Mouse (Mus musculus) small intestine, adult 2 months (tissue): ENCODE measurements around the gene C130050O18Rik.

Source experiments
- CTCF ChIP-seq: fragments of 200-500 bp; IDR thresholded peaks from 2 replicates; pipeline ENCODE4 v1.5.1; 2012; ENCODE audit warnings: low read depth, mild to moderate bottlenecking, control low read depth, inconsistent platforms, low read length, moderate library complexity, mixed read lengths; ENCODE audit not compliant: insufficient replicate concordance, insufficient read length; ENCODE audit errors: extremely low read depth
- POLR2A ChIP-seq: fragments of 200-500 bp; IDR thresholded peaks from 2 replicates; pipeline ENCODE4 v1.6.1; 2012; ENCODE audit warnings: low read depth, mild to moderate bottlenecking, control low read depth, inconsistent platforms, low read length, moderate library complexity

DNA sequence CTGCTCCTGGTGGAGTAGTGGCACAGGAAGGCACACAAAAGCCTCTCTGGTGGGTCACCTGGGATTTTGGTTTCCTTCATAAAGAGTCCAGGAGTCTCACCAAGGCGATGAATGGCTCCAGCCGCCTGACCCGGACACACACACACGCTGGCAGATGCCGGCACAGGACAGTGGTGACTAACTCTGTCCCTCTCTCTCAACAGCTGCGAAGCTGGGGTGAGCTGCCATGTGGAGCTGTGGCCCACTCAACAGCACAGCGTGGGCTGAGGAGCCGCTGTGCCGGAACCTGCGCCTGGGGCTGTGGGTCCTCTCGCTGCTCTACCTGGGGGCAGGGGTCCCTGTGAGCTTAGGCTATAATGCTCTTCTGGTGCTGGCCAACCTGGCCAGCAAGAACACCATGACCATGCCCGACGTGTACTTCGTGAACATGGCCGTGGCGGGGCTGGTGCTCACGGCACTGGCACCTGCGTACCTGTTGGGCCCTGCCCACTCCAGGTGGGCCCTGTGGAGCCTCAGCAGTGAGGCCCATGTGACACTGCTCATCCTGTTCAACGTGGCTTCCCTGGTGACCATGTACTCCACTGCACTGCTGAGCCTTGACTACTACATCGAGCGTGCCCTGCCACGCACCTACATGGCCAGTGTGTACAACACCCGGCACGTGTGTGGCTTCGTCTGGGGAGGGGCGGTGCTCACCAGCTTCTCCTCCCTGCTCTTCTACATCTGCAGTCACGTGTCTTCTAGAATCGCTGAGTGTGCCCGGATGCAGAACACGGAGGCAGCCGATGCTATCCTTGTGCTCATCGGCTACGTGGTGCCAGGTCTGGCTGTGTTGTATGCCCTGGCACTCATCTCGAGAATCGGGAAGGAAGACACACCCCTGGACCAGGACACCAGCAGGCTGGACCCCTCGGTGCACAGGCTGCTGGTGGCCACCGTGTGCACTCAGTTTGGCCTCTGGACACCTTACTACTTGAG lies 12.6 kb upstream of the C130050O18Rik start:
- TF ChIP-seq POLR2A = no peak
- TF ChIP-seq CTCF = no peak
